Mouse (Mus musculus) embryonic stem cell, embryonic (primary cell): ENCODE measurements around the gene Prkcb.

Source experiments
- CTCF ChIA-PET, 4 experiments: fragments of 300-600 bp in 2 of 4; fragments of 350-600 bp in 2 of 4; sonication (Branson Sonifier 250); formaldehyde crosslinking; loops; one replicate each; lab custom pipeline; 2022; ENCODE audit warnings: inconsistent platforms in 2 of 4; lab: Charles Lee
- POLR2A ChIA-PET, 4 experiments: fragments of 300-600 bp in 2 of 4; fragments of 350-600 bp in 2 of 4; sonication (Branson Sonifier 250); formaldehyde crosslinking; loops; one replicate each; lab custom pipeline; 2022; ENCODE audit warnings: antibody characterized with exemption in 4 of 4, inconsistent platforms in 1 of 4; lab: Charles Lee

Prkcb gene

DNA sequence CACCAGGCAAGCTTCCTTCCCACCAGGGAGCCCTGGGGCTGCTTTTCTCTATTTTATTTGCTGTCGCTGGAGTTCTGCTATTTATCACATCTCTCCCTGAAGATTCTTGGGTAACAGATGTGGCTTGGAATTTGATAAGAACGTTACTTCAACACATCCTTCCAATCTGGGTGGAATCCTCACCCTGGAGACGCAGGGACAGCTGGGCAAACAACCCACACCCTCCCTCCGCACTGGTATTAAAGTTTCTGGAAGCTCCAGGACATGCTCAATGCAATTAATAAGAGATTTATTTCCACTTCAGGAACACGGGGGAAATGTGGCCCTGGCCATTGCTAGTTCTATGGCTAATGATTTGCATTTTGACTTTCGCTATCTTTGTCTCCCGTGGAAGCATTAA is 277.5 kb downstream of the Prkcb start:
- ChIA-PET POLR2A (no interaction called here), CTCF (no interaction called here)

DNA sequence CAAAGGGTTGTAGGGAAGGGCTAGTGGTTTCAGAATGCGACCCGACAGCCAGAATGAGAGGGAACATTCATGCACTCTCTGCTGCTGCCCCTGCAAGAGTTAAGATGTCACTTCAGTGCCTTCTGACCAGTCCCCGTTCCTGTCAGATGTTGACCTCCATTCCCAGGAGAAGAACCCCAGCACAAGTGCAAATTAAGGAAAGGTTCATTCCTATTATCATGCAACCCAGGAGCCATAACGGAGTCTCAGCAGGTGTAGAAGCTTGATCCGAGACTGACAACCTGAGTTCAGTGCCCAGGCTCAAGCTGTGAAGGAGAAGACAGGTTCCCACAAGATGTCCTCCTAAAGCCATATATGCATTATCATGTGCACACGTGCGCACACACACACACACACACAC is 280.2 kb downstream of the Prkcb start:
- CTCF ChIA-PET, result no interaction called here

GRCm38 (mm10) chr7:122570407-122570806 is 281.9 kb downstream of the Prkcb start:
- CTCF ChIA-PET, result interaction anchor here in 1 of 4 experiments (0.6 kb wide), 1 partner anchor 94 kb away, joined by 3 read pairs; no protein-coding TSS in a partner anchor
- POLR2A ChIA-PET, result interaction anchor here in 1 of 4 experiments (0.6 kb wide), 1 partner anchor 215 kb away, joined by 3 read pairs; no protein-coding TSS in a partner anchor

More for the DNA sequence above, 280.2 kb downstream of the Prkcb start:
- POLR2A ChIA-PET, result interaction anchor here in 3 of 4 experiments (0.7 to 0.9 kb wide), 3 partner anchors 9 to 91 kb away, joined by 3 to 5 read pairs (median 3); no protein-coding TSS in a partner anchor

GRCm38 (mm10) chr7:122573101-122573635 is 284.6 kb downstream of the Prkcb start:
- ChIA-PET CTCF (no interaction called here), POLR2A (no interaction called here)

DNA sequence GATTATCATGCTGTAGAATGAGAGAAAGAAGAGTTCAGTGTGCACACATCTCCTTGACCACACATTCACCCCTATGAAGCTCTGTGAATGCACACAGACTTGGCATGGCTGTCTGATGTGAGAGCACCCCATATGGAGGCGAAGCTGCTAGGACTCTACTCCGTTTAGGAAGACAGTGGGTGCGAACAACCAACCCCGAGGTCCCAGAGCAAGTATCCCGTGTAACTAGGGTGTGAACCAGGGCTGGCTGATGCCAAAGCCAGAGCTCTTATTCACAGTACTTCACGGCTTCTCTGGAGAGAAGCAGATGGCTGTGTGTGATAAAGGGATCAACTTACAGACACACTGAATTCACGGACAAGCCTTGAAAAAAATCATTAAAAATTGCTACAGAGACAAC is 285.9 kb downstream of the Prkcb start:
- ChIA-PET POLR2A (interaction anchor here in 1 of 4 experiments (0.5 kb wide), 1 partner anchor 1116 kb away, joined by 9 read pairs; no protein-coding TSS in a partner anchor), CTCF (no interaction called here)

GRCm38 (mm10) chr7:122575056-122575455 is 286.5 kb downstream of the Prkcb start:
- POLR2A ChIA-PET, result interaction anchor here in 1 of 4 experiments (0.5 to 0.8 kb wide), 2 partner anchors 12 to 1117 kb away, joined by 3 to 9 read pairs; no protein-coding TSS in a partner anchor
- CTCF ChIA-PET, result no interaction called here

- ChIA-PET CTCF (no interaction called here), POLR2A (interaction anchor here in 1 of 4 experiments (0.8 kb wide), 1 partner anchor 11 kb away, joined by 3 read pairs; no protein-coding TSS in a partner anchor)
Observed at GRCm38 (mm10) chr7:122575506-122575905, 287.0 kb downstream of the Prkcb start.

GRCm38 (mm10) chr7:122577571-122577970 is 289.0 kb downstream of the Prkcb start:
- ChIA-PET CTCF (interaction anchor here in 2 of 4 experiments (0.7 to 0.8 kb wide), 2 partner anchors 290 to 1387 kb away, joined by 3 to 4 read pairs; no protein-coding TSS in a partner anchor), POLR2A (interaction anchor here in 1 of 4 experiments (0.9 to 1.4 kb wide), 2 partner anchors 9 to 11 kb away, joined by 3 read pairs; no protein-coding TSS in a partner anchor)

GRCm38 (mm10) chr7:122579461-122580157 is 291.1 kb downstream of the Prkcb start:
- CTCF ChIA-PET, result interaction anchor here in 1 of 4 experiments (0.6 kb wide), 1 partner anchor 54 kb away, joined by 5 read pairs; no protein-coding TSS in a partner anchor
- POLR2A ChIA-PET, result no interaction called here

DNA sequence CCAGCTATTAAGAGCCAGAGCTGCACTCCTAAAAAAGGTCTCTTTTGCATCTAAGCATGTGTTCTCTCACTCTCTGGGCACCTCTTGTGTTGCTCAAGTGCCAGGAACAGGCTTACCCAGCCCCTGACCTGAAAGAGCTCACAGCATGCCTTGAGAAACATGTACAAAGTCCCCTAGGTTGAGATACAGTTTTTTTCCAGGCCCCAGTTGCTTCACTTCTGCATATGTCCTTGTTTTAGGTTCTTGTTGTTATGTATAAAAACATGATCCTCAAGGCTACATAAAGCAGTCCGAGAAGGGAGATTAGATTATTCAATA is 291.6 kb downstream of the Prkcb start:
- CTCF ChIA-PET, result interaction anchor here in 1 of 4 experiments (0.6 kb wide), 1 partner anchor 53 kb away, joined by 5 read pairs; no protein-coding TSS in a partner anchor
- POLR2A ChIA-PET, result no interaction called here

DNA sequence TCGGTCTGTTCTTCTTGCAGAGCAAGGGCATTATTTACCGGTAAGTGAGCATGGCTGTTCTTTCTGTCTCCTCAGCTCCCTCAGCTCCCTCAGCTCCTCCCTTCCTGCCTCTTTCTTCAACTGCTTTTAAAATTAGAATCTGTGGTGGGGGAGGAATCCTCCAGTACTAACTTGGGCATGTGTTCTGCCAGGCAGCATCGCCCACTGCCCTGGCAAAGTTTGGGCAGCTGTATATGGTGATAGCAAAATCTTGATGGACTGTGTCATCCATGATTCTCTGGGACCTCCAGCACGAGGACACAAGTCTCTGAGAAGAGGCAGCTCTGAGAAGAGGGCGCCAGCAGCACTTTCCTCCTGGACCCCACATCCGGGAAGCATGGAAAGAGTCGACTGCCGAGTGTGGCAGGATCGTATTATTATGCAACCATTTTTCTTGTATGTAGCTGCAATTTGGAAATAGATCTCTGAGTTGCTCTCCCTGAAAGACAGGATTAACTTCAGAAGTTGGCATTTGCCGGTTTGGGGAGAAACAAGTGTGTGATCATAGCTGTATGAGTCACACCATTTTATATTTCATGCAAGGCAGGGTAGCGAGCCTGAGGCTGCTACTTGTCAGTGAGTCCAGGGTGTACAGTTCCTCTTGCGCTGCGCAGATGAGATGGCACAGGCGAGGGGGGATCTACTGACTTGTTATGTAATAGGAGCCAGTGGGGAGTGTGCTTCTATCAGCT is 296.0 kb downstream of the Prkcb start:
- ChIA-PET CTCF (no interaction called here), POLR2A (interaction anchor here in 1 of 4 experiments (1.7 kb wide), 1 partner anchor 17 kb away, joined by 3 read pairs; no protein-coding TSS in a partner anchor)

- ChIA-PET CTCF (interaction anchor here in 3 of 4 experiments (0.6 to 1.7 kb wide), 3 partner anchors 75 to 314 kb away, joined by 3 to 5 read pairs (median 3); no protein-coding TSS in a partner anchor), POLR2A (interaction anchor here in 2 of 4 experiments (0.6 to 1.3 kb wide), 2 partner anchors 13 to 75 kb away, joined by 3 to 5 read pairs; no protein-coding TSS in a partner anchor)
Observed at GRCm38 (mm10) chr7:122595897-122596296, 307.3 kb downstream of the Prkcb start.

DNA sequence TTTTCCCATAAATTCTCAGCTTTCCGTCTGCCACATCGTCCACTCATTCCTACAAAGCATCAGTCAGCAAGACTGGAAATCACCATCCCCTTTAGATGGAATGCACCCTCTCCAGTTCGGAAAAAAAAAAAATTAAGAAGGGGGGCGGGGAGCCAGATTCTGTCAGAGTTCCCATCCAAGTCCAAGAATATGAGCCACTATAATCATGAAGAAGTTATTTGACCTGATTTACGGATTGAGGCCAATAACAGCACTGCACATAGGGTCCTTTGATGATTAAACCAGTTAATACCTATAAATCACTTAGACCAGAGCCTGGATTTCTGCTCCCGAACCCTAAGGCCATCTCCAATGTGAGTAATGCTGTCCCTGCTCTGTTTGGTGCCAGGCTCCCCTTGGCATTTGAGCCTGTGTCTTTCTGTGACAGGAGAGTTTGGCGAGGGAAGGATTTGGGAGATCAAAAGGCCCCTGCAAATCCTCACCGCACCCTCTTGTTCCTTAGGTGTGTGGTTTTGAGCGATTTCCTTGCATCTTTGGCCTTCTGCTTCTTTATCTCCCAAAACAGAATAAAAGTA is 308.1 kb downstream of the Prkcb start:
- ChIA-PET CTCF (interaction anchor here in 3 of 4 experiments (0.6 to 1.7 kb wide), 4 partner anchors 74 to 346 kb away, joined by 3 to 5 read pairs (median 4); no protein-coding TSS in a partner anchor), POLR2A (interaction anchor here in 2 of 4 experiments (0.6 to 1.3 kb wide), 2 partner anchors 14 to 76 kb away, joined by 3 to 5 read pairs; no protein-coding TSS in a partner anchor)

DNA sequence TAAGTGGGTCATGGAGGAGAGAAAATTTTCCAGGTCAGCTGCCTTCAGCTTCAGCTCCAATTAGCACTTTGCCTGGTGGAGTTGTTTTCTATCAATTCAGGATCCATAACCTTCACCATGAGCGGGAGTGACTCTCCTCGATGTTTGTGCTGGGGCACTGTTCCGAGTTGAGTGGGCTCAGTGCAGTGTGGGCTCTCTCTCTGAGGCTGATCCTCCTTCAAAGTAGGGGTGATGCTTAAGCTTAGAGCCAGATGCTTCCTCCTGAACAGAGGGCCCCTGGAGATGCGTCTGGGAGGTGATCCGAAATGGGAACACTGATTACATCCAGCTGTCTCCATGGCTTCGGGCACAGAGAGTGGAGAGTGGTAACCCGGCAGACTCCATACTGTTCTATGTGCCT is 308.8 kb downstream of the Prkcb start:
- ChIA-PET POLR2A (no interaction called here), CTCF (interaction anchor here in 1 of 4 experiments (0.6 kb wide), 1 partner anchor 346 kb away, joined by 4 read pairs; no protein-coding TSS in a partner anchor)

DNA sequence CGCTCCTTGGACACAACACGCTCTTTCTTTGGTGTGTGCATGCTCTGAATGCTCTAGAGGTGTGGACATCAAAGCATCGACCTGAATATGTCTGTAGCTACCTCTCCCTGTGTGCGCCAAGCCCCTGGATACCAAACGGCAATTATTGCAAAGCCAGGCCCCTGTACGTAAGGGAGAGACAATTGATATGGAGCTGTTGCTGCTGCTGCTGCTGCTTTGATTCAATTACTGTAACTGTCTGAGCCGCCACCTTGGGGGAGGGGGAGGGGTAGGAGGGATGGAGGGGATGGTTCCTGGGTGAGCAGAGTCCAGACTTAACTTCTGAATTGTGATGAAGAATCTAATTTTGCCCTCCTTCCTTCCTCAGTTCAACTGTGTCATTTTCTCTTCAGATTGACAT is 312.3 kb downstream of the Prkcb start:
- CTCF ChIA-PET, result interaction anchor here in 2 of 4 experiments (0.6 to 0.8 kb wide), 2 partner anchors 318 to 331 kb away, joined by 3 read pairs; no protein-coding TSS in a partner anchor
- POLR2A ChIA-PET, result interaction anchor here in 1 of 4 experiments (1.0 kb wide), 1 partner anchor 13 kb away, joined by 3 read pairs; no protein-coding TSS in a partner anchor

DNA sequence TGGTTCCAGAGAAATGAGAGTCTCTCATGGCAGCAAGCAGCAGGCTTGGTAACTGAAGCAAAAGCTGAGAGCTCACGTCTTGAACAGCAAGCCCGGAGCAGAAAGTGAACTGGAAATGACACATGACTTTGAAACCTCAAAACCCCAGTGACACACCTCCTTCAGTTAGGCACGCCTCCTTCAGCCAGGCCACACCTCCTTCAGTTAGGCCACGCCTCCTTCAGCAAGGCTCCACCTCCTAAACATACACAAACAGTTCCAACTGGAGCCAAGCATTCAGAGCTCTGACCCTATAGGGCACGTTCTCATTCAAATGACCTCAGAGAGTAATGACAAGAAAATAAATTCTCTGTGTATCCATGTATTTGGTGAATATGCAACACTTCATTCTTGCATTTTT is 316.5 kb downstream of the Prkcb start:
- ChIA-PET POLR2A (no interaction called here), CTCF (no interaction called here)

GRCm38 (mm10) chr7:122609420-122609819 is 320.9 kb downstream of the Prkcb start:
- ChIA-PET CTCF (interaction anchor here in 2 of 4 experiments (0.6 to 1.0 kb wide), 2 partner anchors 115 to 131 kb away, joined by 3 read pairs; no protein-coding TSS in a partner anchor), POLR2A (no interaction called here)

DNA sequence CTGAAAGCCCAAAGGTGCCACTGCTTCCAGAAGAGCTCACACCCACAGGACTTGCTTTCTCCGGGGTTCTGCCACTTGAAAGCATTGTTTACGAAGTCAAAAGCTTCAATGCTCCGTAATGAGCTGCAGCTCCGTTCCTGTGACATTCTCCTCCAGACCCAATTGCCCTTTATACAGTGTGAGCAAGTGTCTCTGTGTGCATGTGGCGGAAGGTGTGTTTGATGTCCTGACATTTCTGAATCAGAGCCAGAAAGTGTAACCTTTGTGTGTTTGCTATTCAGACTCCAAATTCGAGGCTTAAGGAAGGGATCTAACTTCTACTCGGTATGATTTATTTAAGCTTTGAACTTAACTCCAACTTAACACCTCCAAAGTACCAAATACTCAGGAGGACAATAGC is 321.6 kb downstream of the Prkcb start:
- POLR2A ChIA-PET, result no interaction called here

More for the DNA sequence above, 321.6 kb downstream of the Prkcb start:
- CTCF ChIA-PET, result interaction anchor here in 1 of 4 experiments (1.0 kb wide), 1 partner anchor 116 kb away, joined by 3 read pairs; no protein-coding TSS in a partner anchor
